Mouse (Mus musculus) testis, postnatal 14 days (tissue): ENCODE measurements around the gene Ddb1.
A peak's percentile ranks its signal among the peaks of the same experiment; 100 is the strongest.

Source experiments
- DNase-seq: peaks from one replicate; pipeline ENCODE4 v3.0.0; 2021; ENCODE audit warnings: low spot score

Ddb1 gene

GRCm38 (mm10) chr19:10661919-10662318 lies 56.8 kb downstream of the Ddb1 start:
- DNase-seq: no peak

- DNase-seq: no peak
These were observed 57.5 kb downstream of the Ddb1 start for GRCm38 (mm10) chr19:10662665-10663064.

- DNase-seq: no peak
These were observed 60.0 kb downstream of the Ddb1 start for GRCm38 (mm10) chr19:10665093-10665492.

- DNase-seq: no peak
These were observed 60.4 kb downstream of the Ddb1 start for GRCm38 (mm10) chr19:10665499-10665898.

- no peak for DNase-seq
These were observed 66.2 kb downstream of the Ddb1 start for GRCm38 (mm10) chr19:10671319-10671718.

- DNase-seq: no peak
These were observed 66.8 kb downstream of the Ddb1 start for GRCm38 (mm10) chr19:10671854-10672417.

- no peak for DNase-seq
These were observed 68.1 kb downstream of the Ddb1 start for GRCm38 (mm10) chr19:10673275-10673674.

- DNase-seq: no peak
These were observed 71.5 kb downstream of the Ddb1 start for GRCm38 (mm10) chr19:10676656-10677055.

- DNase-seq: peak; percentile 61
These were observed 73.0 kb downstream of the Ddb1 start, which contains the start of gene Pga5 for GRCm38 (mm10) chr19:10677915-10678771. Gene Pga5 (minus strand): TSS chr19:10678071.

GRCm38 (mm10) chr19:10678772-10679067 lies 73.6 kb downstream of the Ddb1 start:
- DNase-seq: no peak
